ENCODE assay signal across 30 mouse cellular contexts in the genomic region with DNA sequence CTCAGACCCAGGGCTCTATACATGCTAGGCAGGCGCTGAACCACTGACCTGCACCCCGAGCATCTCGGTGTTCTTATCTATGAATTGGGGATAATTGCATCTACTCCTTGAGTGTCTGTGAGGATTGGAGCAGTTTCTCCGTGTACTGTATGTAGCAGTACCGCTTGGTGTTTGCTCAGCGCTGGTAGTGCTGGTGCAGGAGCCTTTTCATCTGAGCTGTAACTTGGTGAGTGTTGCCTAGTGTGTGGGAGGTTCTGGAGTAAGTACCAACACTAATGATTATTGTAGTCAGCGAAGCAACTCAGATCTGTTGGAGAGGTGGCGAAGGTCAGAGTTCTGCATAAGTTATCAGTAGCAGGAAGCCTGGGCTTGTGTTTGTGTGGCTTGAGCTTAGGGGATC. TPM values are rescaled to one million over a fixed set of nuclear protein-coding genes. Genes with fewer than 3 reads are reported as not detected.
"Had no signal": no experiment of that assay in that cellular context is flagged by ENCODE, and none has a peak within 500 bp of the region (broad histone marks: within the 10 kb centered on the region; RNA-seq: fewer than 3 reads in every experiment).

No protein-coding gene starts in this region.

- H3K9me3 ChIP-seq: embryonic facial prominence, embryonic 10.5 days; embryonic facial prominence, embryonic 12.5 days; embryonic facial prominence, embryonic 13.5 days; embryonic facial prominence, embryonic 15.5 days; forebrain, embryonic 10.5 days; forebrain, embryonic 12.5 days; forebrain, embryonic 13.5 days; forebrain, embryonic 15.5 days had no signal

- DNase-seq: cerebellum, adult 8-10 months; cerebellum, adult 9-10 months; cerebellum, adult 9-11 months; cerebellum, postnatal 10 days; cerebellum, postnatal 14 days; cerebellum, postnatal 25 days; cerebellum, postnatal 36 days; embryo, embryonic 11 days; forebrain, postnatal 0 days; gastrocnemius, adult 2 months; gastrocnemius, postnatal 10 days; gastrocnemius, postnatal 14 days; gastrocnemius, postnatal 25 days; gastrocnemius, postnatal 36 days; heart, adult 18-20 months; heart, adult 2 months had no signal

- H3K27me3 ChIP-seq: embryonic facial prominence, embryonic 12.5 days; embryonic facial prominence, embryonic 13.5 days; embryonic facial prominence, embryonic 15.5 days; forebrain, embryonic 12.5 days; forebrain, embryonic 13.5 days; forebrain, embryonic 15.5 days had no signal

- H3K4me3 ChIP-seq: embryonic facial prominence, embryonic 10.5 days; embryonic facial prominence, embryonic 12.5 days; embryonic facial prominence, embryonic 13.5 days; embryonic facial prominence, embryonic 15.5 days; erythroblast, embryonic 14.5 days; forebrain, embryonic 10.5 days; forebrain, embryonic 12.5 days; forebrain, embryonic 13.5 days; forebrain, embryonic 15.5 days; gastrocnemius, adult 2 months; heart, adult 2 months had no signal

- H3K27ac ChIP-seq: embryonic facial prominence, embryonic 10.5 days; embryonic facial prominence, embryonic 12.5 days; embryonic facial prominence, embryonic 13.5 days; embryonic facial prominence, embryonic 15.5 days; forebrain, embryonic 10.5 days; forebrain, embryonic 12.5 days; forebrain, embryonic 13.5 days; forebrain, embryonic 15.5 days; gastrocnemius, adult 2 months; heart, adult 2 months had no signal

- H3K4me1 ChIP-seq: embryonic facial prominence, embryonic 10.5 days; embryonic facial prominence, embryonic 12.5 days; embryonic facial prominence, embryonic 13.5 days; embryonic facial prominence, embryonic 15.5 days; forebrain, embryonic 10.5 days; forebrain, embryonic 12.5 days; forebrain, embryonic 13.5 days; forebrain, embryonic 15.5 days had no signal

RNA-seq across cellular contexts. Expression of a gene that starts 12.2 kb away (rescaled TPM):
- polyA plus RNA-seq: erythroblast, embryonic 14.5 days had no signal

RNA-seq across cellular contexts. Expression of a gene that starts 12.2 kb away (rescaled TPM):
- total RNA-seq: common myeloid progenitor, adult 5-6 weeks; forebrain, postnatal 0 days; gastrocnemius, adult 18-20 months; gastrocnemius, adult 2 months; gastrocnemius, adult 8-10 months; gastrocnemius, postnatal 10 days; gastrocnemius, postnatal 14 days; gastrocnemius, postnatal 25 days; gastrocnemius, postnatal 36 days; granulocyte monocyte progenitor cell, adult 5-6 weeks; heart, adult 18-20 months; heart, adult 2 months; heart, adult 8-10 months had no signal
- polyA plus RNA-seq: embryonic facial prominence, embryonic 10.5 days; heart, adult 2 months had no signal

RNA-seq across cellular contexts. Expression of a gene that starts 12.3 kb away (rescaled TPM):
- polyA plus RNA-seq: erythroblast, embryonic 14.5 days had no signal
